Mouse (Mus musculus): ENCODE data around the gene Agfg2. TPM values are rescaled to one million over a fixed set of nuclear protein-coding genes. Genes with fewer than 3 reads are reported as not detected.

Agfg2 gene
- polyA plus RNA-seq, 1 experiment, result 41.3 TPM

DNA sequence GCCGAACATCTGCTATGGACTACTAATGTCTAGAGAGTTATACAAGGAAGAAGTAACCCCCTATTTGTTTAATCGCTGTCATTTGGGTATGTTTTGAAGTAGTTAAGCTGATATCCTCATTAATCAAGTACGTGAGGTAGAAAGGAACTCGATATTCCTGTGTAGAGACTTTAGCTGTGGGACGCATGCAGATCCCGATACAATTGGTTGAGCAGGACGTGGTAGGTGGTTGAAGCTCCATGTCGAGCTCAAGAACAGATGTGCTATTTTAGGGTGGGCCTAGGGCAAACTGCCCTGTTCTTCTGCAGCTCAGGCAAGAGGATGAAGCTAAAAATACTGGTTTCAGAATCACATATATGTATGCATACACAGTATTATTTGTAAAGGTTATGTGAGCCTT is 31.2 kb upstream of the Agfg2 start:
- H3K4me3 ChIP-seq (replicated peaks; ENCODE audit: insufficient read depth, low read depth, low read length), result no peak overlapping the region
- H3K27me3 ChIP-seq (ENCODE audit: control insufficient read depth, insufficient read depth, low read length), result no peaks in the 10 kb centered on the region
- no peak overlapping the region for H3K27ac ChIP-seq (ENCODE audit: insufficient read depth, low read length)
- WGBS, result 79% methylated on average over 8 of the region's 8 CpGs
- H3K4me1 ChIP-seq (ENCODE audit: control insufficient read depth, insufficient read depth, low read length), result no peaks in the 10 kb centered on the region
- no peak for DNase-seq
- TF ChIP-seq CTCF (IDR thresholded peaks at IDR 0.05; ENCODE audit: borderline replicate concordance, insufficient read depth, low read depth, low read length), result no peak
- TF ChIP-seq POLR2A (IDR thresholded peaks at IDR 0.05; ENCODE audit: borderline replicate concordance, insufficient read depth, low read length), result no peak

DNA sequence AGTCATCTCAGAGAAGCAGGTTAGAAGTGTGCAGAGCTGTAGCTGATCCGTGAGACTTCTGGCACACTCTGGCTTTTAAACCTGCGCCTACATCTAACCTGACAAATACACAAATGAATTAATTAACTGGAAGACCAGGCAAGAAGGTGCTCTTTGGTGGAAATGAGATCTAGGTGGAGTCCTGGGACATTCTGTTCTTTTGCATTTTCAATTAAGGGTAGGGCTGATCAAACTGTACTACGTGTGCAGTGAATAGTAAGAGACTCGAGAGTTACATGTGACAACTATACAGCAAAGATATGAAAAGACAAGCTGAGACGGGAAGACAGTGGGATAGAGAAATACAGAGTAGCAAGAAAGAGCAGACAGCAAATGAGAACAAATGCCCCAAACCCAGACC is 28.9 kb upstream of the Agfg2 start:
- WGBS, result 61% methylated on average over 5 of the region's 5 CpGs
- no peak overlapping the region for H3K4me3 ChIP-seq (replicated peaks; ENCODE audit: insufficient read depth, low read depth, low read length)
- DNase-seq, result no peak

DNA sequence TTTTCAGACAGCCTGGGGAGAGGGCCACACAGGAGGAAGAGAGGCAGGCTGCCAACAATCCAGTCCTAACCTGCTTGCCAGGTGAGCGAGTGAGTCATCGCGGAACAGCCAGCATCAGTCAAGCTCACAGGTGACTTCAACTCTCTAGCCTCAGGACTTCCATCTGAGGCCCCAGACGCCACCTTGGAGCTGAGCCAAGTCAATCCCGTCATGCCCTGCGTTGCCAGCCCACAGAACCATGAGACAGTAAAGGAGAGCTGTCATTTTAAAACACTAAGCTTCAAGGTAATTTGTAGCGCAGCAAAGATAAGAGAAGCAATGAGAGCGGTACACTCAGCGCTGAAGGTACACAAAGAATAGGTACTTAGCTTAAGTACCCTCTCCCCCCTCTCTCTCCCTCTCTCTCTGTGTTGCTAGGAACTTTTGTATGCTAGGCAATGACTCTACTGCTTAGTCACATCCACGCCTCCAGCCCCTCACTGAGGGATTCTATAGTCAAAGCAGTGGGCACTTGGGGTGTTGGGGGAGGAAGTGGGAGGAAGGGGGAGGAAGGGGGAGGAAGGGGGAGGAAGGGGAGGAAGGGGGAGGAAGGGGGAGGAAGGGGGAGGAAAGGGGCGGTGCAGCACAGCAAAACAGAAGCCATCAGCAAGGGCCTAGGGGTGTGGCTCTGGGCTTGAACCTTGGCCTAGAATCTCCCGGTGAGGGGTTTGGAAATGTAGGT is 22.5 kb upstream of the Agfg2 start:
- peaks cover 7% of the 10 kb centered on the region; the same call in 1 of the 2 replicates for H3K4me1 ChIP-seq (ENCODE audit: control insufficient read depth, insufficient read depth, low read length)
- no peak overlapping the region for H3K27ac ChIP-seq (ENCODE audit: insufficient read depth, low read length)
- TF ChIP-seq POLR2A (IDR thresholded peaks at IDR 0.05; ENCODE audit: borderline replicate concordance, insufficient read depth, low read length), result no peak
- TF ChIP-seq CTCF (IDR thresholded peaks at IDR 0.05; ENCODE audit: borderline replicate concordance, insufficient read depth, low read depth, low read length), result no peak
- peak; percentile 72 to 82 for DNase-seq
- no peak overlapping the region for H3K4me3 ChIP-seq (replicated peaks; ENCODE audit: insufficient read depth, low read depth, low read length)
- 34% methylated on average over 12 of the region's 12 CpGs for WGBS
- no peaks in the 10 kb centered on the region for H3K27me3 ChIP-seq (ENCODE audit: control insufficient read depth, insufficient read depth, low read length)

More for the DNA sequence above, 28.9 kb upstream of the Agfg2 start:
- no peak for TF ChIP-seq POLR2A (IDR thresholded peaks at IDR 0.05; ENCODE audit: borderline replicate concordance, insufficient read depth, low read length)
- H3K27me3 ChIP-seq (ENCODE audit: control insufficient read depth, insufficient read depth, low read length), result no peaks in the 10 kb centered on the region
- H3K27ac ChIP-seq (ENCODE audit: insufficient read depth, low read length), result no peak overlapping the region
- no peaks in the 10 kb centered on the region for H3K4me1 ChIP-seq (ENCODE audit: control insufficient read depth, insufficient read depth, low read length)

DNA sequence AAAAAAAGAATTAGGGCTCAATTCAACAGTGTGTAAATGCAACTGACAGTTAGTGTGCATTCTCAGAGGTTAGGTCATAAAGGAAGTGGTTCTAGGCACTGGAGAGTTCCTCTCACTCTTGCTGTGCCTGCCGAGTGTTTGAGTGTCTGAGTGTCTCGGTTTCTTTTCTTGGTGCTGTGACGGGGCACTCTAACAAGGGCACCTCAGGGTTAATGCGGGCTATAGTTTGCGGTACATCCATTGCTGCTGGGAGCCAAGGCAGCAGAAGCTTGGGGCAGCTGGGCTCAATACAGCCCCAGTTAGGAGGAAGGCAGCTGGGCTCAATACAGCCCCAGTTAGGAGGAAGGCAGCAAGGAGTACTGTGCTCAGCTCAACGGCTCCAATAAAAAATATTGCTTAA is 20.7 kb upstream of the Agfg2 start:
- Histone ChIP-seq H3K4me3 (replicated peaks; ENCODE audit: insufficient read depth, low read depth, low read length) (no peak overlapping the region), H3K4me1 (ENCODE audit: control insufficient read depth, insufficient read depth, low read length) (peaks cover 7% of the 10 kb centered on the region; the same call in 1 of the 2 replicates), H3K27me3 (ENCODE audit: control insufficient read depth, insufficient read depth, low read length) (no peaks in the 10 kb centered on the region), H3K27ac (ENCODE audit: insufficient read depth, low read length) (no peak overlapping the region)
- TF ChIP-seq POLR2A (IDR thresholded peaks at IDR 0.05; ENCODE audit: borderline replicate concordance, insufficient read depth, low read length), result no peak
- no peak for TF ChIP-seq CTCF (IDR thresholded peaks at IDR 0.05; ENCODE audit: borderline replicate concordance, insufficient read depth, low read depth, low read length)
- no peak for DNase-seq
- 47% methylated on average over 6 of the region's 6 CpGs for WGBS

DNA sequence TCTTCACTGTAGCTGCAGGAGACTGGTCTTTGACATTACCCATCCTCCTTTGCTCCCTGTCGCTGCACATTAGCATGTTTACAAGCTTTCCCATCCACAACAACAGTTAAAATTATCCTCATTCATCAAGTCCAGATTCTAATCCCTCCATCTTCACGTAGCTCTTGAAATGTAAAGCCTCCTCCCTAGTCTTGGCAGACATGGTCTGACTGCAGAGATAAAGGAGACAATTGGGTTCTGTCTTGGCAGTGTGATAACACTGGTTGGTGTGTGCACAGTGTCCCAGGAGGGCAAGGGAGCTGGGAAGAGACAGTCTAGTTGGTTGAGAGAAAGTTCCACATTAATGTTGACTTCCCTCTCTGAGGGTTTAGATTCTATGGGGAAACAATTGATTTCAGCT is 15.3 kb upstream of the Agfg2 start:
- 58% methylated on average over 2 of the region's 2 CpGs for WGBS
- Histone ChIP-seq H3K4me3 (replicated peaks; ENCODE audit: insufficient read depth, low read depth, low read length) (no peak overlapping the region), H3K27ac (ENCODE audit: insufficient read depth, low read length) (no peak overlapping the region), H3K4me1 (ENCODE audit: control insufficient read depth, insufficient read depth, low read length) (no peaks in the 10 kb centered on the region), H3K27me3 (ENCODE audit: control insufficient read depth, insufficient read depth, low read length) (no peaks in the 10 kb centered on the region)
- no peak for DNase-seq
- TF ChIP-seq POLR2A (IDR thresholded peaks at IDR 0.05; ENCODE audit: borderline replicate concordance, insufficient read depth, low read length) (no peak), CTCF (IDR thresholded peaks at IDR 0.05; ENCODE audit: borderline replicate concordance, insufficient read depth, low read depth, low read length) (no peak)

DNA sequence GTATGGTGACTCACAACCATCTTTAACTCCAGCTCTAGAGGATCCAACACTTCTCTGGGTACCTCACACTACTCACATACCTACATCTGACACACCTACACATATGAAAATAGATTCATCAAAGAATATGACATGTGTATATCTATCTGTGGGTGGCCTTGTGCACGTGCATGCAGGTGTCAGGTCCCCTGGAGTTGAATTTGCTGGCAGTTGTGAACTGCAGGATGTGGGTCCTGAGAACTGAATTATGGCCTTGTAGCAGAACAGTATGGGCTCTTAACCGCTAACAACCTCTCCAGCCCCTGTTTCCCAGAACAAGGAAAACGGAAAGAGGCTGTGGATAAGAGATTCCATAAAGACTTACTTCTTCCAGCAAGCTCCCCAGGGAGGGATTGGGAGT is 14.6 kb upstream of the Agfg2 start:
- TF ChIP-seq POLR2A (IDR thresholded peaks at IDR 0.05; ENCODE audit: borderline replicate concordance, insufficient read depth, low read length) (no peak), CTCF (IDR thresholded peaks at IDR 0.05; ENCODE audit: borderline replicate concordance, insufficient read depth, low read depth, low read length) (no peak)
- no peak for DNase-seq
- WGBS, result 65% methylated on average over 3 of the region's 3 CpGs
- H3K27me3 ChIP-seq (ENCODE audit: control insufficient read depth, insufficient read depth, low read length), result no peaks in the 10 kb centered on the region
- H3K4me3 ChIP-seq (replicated peaks; ENCODE audit: insufficient read depth, low read depth, low read length), result no peak overlapping the region
- H3K27ac ChIP-seq (ENCODE audit: insufficient read depth, low read length), result no peak overlapping the region
- H3K4me1 ChIP-seq (ENCODE audit: control insufficient read depth, insufficient read depth, low read length), result no peaks in the 10 kb centered on the region

DNA sequence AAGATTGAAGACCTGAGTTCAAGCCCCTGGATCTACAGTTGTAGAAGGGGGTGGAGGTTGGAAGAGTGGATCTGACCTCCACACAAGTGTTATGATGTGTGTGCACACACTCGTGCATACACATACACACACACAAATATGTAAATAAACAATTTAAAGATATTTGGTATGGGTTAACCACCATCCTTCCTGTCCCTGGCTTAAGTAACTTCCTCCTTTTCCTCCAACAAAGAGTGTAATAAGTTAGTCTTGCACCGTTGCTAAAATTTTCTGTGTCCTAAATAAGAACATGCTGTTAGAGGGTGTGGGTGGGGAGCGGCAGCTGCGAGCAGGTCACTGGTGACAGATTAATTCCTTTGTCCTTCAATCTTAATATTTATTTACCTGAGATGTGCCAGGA is 11.4 kb upstream of the Agfg2 start:
- DNase-seq, result no peak
- H3K4me3 ChIP-seq (replicated peaks; ENCODE audit: insufficient read depth, low read depth, low read length), result no peak overlapping the region
- TF ChIP-seq CTCF (IDR thresholded peaks at IDR 0.05; ENCODE audit: borderline replicate concordance, insufficient read depth, low read depth, low read length), result no peak
- TF ChIP-seq POLR2A (IDR thresholded peaks at IDR 0.05; ENCODE audit: borderline replicate concordance, insufficient read depth, low read length), result no peak
- WGBS, result 79% methylated on average over 4 of the region's 4 CpGs
- H3K27me3 ChIP-seq (ENCODE audit: control insufficient read depth, insufficient read depth, low read length), result no peaks in the 10 kb centered on the region
- H3K27ac ChIP-seq (ENCODE audit: insufficient read depth, low read length), result no peak overlapping the region
- H3K4me1 ChIP-seq (ENCODE audit: control insufficient read depth, insufficient read depth, low read length), result no peaks in the 10 kb centered on the region

DNA sequence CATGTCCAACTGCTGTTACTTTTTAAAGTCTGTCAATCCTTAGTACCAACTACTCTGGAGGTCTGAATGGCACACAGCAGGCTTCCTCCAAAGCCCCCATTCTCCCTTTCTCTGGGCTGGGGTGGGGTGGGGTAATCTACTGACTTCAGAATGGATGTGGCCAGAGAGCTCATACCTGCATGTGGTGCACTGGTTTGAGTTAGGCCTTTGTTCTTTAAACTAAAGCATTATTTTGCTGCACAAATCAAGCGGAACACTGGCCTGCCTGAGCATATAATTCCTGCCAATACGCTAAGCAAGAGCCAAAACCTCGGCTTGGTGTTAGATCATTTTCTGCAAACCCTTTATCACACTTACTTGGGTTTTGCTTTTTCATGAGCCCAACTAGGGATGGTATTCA is 10.3 kb upstream of the Agfg2 start:
- H3K27me3 ChIP-seq (ENCODE audit: control insufficient read depth, insufficient read depth, low read length), result no peaks in the 10 kb centered on the region
- TF ChIP-seq POLR2A (IDR thresholded peaks at IDR 0.05; ENCODE audit: borderline replicate concordance, insufficient read depth, low read length) (no peak), CTCF (IDR thresholded peaks at IDR 0.05; ENCODE audit: borderline replicate concordance, insufficient read depth, low read depth, low read length) (no peak)
- whole genome bisulfite sequencing, result 24% methylated on average over 3 of the region's 3 CpGs
- no peak overlapping the region for H3K27ac ChIP-seq (ENCODE audit: insufficient read depth, low read length)
- no peak for DNase-seq
- H3K4me3 ChIP-seq (replicated peaks; ENCODE audit: insufficient read depth, low read depth, low read length), result no peak overlapping the region
- no peaks in the 10 kb centered on the region for H3K4me1 ChIP-seq (ENCODE audit: control insufficient read depth, insufficient read depth, low read length)

Measured in cerebellum, adult 2 months (tissue).